Mouse (Mus musculus): ENCODE measurements around the gene Phf23.
"Not testable (repeated sequence)": the region's sequence is repeated elsewhere in the genome, so short reads cannot be mapped to it uniquely, and the experiment has no call there.

Gene Phf23

GRCm38 (mm10) chr11:69999666-70000065, 4.1 kb downstream of the Phf23 start:
- DNase-seq (ENCODE audit: low spot score in 2 of 2) = no peak

DNA sequence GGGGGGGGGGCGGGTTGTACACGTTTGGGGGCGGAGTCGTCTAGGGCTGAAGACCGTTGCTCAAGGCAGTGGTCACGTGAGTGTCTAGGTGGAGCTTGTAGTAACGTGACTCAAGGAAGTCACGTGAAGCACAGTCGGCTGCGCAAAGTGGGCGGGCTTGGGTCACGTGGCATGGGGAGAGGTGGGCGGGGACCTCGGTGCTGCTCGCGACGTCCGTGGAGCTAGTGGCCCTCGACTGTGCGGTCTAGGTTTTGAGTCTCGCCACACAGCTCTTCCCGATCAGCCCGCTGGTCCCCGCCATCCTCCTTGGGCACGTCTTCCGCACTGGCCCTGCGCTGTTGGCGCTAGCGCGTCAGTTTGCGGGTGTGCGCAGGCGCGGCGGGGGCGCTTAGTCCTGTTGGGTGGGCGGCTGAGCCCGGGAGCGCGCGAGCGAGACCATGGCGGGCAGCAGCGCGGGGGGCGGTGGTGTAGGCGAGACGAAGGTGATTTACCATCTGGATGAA, 4.9 kb downstream of the Phf23 start, which contains the start of gene Dvl2:
Gene Dvl2, plus strand, starts transcription at position 200 of the 503 bp plus-strand sequence.
- DNase-seq (ENCODE audit: low spot score in 2 of 2) = peak; percentile 84 to 87

GRCm38 (mm10) chr11:70001159-70001558, 5.6 kb downstream of the Phf23 start:
- no peak for DNase-seq (ENCODE audit: low spot score in 2 of 2)

- no peak for DNase-seq (ENCODE audit: low spot score in 2 of 2)
Measured at GRCm38 (mm10) chr11:70001865-70002264, 6.3 kb downstream of the Phf23 start.

DNA sequence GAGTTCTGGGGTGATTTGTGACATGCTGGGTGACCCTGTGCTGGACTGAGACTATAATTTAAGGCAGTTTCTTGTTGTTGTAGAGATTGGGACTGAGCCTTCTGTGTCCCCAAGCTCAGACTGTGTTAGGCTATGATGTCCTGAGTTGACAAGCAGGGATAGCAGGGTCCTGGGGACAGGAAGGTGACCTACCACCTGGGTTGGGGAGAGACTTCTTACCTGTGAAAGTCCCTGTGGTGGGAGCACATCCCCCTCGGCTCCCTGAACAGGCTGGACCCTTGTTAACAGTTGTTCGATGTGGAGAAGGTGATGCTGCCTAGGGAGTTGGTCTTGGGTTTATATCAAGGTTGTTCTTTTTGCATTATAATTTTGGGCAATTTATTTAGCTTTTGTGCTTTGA, 6.9 kb downstream of the Phf23 start:
- DNase-seq (ENCODE audit: low spot score in 2 of 2) = no peak

GRCm38 (mm10) chr11:70005521-70005920, 9.9 kb downstream of the Phf23 start:
- DNase-seq (ENCODE audit: low spot score in 2 of 2) = no peak

DNA sequence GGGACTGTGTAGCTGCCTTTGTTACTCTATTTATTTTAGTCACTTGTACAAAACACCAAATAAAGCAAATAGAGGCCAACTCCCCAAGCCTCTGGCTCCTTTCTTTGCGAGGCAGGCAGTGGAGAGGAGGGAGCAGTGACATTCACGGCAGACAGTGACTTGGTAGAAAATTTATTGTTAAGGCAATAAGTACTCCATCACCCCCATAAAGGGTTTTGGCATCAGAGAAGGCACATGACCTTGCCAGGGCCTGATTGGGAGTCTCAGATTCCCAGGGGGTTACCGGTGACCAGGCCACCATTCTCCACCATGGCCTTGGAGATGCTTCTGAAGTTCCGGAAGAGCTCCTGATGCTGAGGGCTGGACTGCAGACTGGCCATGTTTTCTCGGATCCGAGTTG, 14.5 kb downstream of the Phf23 start:
- no peak for DNase-seq (ENCODE audit: low spot score in 2 of 2)

GRCm38 (mm10) chr11:70010548-70010947, 15.0 kb downstream of the Phf23 start:
- DNase-seq (ENCODE audit: low spot score in 2 of 2) = no peak

DNA sequence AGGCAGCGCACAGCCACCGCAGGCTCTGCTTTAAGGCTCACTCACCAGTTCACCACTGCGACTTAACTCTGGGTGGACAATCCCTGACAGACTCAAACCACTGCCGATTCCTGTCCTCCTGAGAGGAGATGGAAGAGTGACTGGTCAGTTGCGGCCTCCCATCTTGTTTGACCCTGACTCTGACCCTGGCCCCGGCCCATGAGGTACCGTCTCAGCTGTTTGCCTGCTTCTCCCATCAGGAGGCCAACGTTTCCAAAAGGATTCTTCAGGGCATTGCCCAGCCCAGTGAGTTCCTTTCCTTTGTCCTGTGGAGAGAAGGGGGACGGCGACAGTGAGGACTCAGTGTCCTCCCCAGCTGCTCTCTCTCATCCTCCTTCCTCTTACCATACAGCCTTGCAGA, 15.4 kb downstream of the Phf23 start:
- no peak for DNase-seq (ENCODE audit: low spot score in 2 of 2)

DNA sequence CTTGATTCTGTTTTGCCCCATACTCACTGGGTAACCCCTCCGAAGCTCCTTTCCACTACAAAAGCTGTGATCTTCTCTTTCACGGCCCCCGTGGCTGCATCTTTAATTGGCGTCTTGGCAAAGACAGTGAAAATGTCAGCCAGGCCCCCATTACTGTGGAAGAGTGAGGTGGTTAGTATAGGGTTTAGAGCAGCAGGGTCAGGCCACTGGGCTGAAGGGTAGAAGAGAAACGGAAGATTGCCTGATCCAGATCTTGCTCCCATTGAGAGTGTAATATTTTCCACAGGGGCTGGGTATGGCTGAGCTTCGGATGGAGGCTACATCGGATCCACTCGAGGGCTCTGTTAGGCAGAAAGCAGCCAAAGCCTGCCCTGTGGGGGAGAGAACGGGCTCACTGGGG, 17.4 kb downstream of the Phf23 start:
- no peak for DNase-seq (ENCODE audit: low spot score in 2 of 2)

DNA sequence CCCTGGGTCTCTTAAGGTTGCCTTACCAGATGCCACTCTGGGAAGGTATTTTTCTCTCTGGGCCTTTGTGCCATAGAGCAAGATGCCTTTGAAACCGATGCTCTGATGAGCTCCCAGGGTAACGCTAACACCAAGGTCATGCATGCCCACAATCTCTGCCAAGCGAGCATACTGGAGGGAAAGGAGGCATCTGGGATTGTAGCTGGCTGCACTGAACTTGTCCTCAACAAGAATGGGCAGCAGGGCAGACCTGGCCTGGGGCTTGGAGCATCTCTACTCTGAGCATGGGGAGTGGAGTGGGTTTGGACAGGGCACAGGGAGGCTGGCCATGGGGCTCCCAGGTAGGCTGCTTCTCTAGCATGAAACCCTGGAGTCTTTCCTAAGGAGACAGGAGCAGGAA, 17.8 kb downstream of the Phf23 start:
- no peak for DNase-seq (ENCODE audit: low spot score in 2 of 2)

- no peak for DNase-seq (ENCODE audit: low spot score in 2 of 2)
Measured at GRCm38 (mm10) chr11:70014051-70014450, 18.5 kb downstream of the Phf23 start.

- DNase-seq (ENCODE audit: low spot score in 2 of 2) = peak; percentile 74 to 81
Measured at GRCm38 (mm10) chr11:70014880-70015558, 19.4 kb downstream of the Phf23 start, which contains the start of gene Acadvl. Gene Acadvl (minus strand): TSS chr11:70015411.

GRCm38 (mm10) chr11:70015677-70016076, 20.1 kb downstream of the Phf23 start:
- no peak for DNase-seq (ENCODE audit: low spot score in 2 of 2)

DNA sequence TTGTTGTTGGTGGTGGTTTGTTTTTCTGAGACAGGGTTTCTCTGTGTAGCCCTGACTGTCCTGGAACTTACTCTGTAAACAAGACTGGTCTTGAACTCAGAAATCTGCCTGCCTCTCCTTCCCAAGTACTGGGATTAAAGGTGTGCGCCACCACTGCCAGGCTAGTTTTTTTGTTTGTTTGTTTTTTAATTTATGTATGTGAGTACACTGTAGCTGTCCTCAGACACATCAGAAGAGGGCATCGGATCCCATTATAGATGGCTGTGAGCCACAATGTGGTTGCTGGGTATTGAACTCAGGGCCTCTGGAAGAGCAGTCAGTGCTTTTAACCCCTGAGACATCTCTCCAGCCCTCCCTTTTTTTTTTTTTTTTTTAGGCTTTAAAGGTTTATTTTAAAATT, 20.6 kb downstream of the Phf23 start:
- not testable (repeated sequence) for DNase-seq (ENCODE audit: low spot score in 2 of 2)

GRCm38 (mm10) chr11:70016669-70017068, 21.1 kb downstream of the Phf23 start, which contains the start of gene Dlg4:
Gene Dlg4 (plus strand): TSS chr11:70016942.
- no peak for DNase-seq (ENCODE audit: low spot score in 2 of 2)

DNA sequence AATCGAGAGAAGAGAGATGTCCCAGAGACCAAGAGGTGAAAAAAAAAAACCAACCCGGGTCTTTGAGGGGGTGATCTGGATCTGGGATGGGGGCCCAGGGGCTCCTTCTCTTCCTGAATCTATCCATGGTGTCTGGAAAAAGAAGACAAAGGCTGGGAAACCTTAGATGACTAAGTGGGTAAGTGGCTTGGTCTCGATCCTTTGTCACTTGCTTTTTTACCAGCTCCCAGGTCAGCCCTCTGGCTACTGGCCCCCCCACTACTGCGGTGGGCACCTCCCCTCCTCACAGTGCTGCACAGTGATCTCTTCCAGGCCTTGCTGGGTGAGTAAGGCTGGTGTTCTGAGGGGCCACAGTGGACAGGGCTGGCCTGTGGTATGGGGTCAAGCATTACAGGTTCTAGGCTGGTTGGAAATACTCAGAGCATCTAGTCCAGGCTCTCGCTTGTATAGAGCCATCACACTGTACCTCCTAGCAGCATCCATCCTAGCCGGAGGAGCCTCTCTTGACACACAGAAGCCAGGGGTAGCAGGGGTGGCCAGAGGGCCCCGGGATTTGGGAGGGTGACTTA, 21.7 kb downstream of the Phf23 start:
- no peak for DNase-seq (ENCODE audit: low spot score in 2 of 2)

GRCm38 (mm10) chr11:70018131-70018990, 22.8 kb downstream of the Phf23 start:
- peak in 1 of 2 experiments; percentile 65 for DNase-seq (ENCODE audit: low spot score in 2 of 2)

- DNase-seq (ENCODE audit: low spot score in 2 of 2) = no peak
Measured at GRCm38 (mm10) chr11:70019495-70020021, 24.0 kb downstream of the Phf23 start.

- DNase-seq (ENCODE audit: low spot score in 2 of 2) = no peak
Measured at GRCm38 (mm10) chr11:70020022-70020631, 24.6 kb downstream of the Phf23 start.

GRCm38 (mm10) chr11:70020731-70021263, 25.2 kb downstream of the Phf23 start:
- peak in 1 of 2 experiments; percentile 78 for DNase-seq (ENCODE audit: low spot score in 2 of 2)

All from frontal cortex, postnatal 14 days (tissue).